Mouse (Mus musculus) ES-E14 (cell line): ENCODE data around the gene Ctsc.

Experiments used
- CHD2 ChIP-seq: IDR thresholded peaks from 2 replicates; pipeline ENCODE4 v1.6.1; 2014; ENCODE audit warnings: mild to moderate bottlenecking, low read depth, low read length, inconsistent platforms
- HCFC1 ChIP-seq: IDR thresholded peaks from 2 replicates; pipeline ENCODE4 v1.6.1; 2012; ENCODE audit warnings: low read length, inconsistent platforms, borderline replicate concordance; ENCODE audit not compliant: insufficient read depth
- MAFK ChIP-seq: IDR thresholded peaks from 2 replicates; pipeline ENCODE4 v1.6.1; 2014; ENCODE audit warnings: mild to moderate bottlenecking, low read depth, low read length, inconsistent platforms; ENCODE audit not compliant: insufficient read depth
- ZC3H11A ChIP-seq: IDR thresholded peaks from 2 replicates; pipeline ENCODE4 v1.6.1; 2012; ENCODE audit warnings: low read depth, mild to moderate bottlenecking, inconsistent platforms, low read length, borderline replicate concordance
- ZNF384 ChIP-seq: IDR thresholded peaks from 2 replicates; pipeline ENCODE4 v1.6.1; 2012; ENCODE audit warnings: low read depth, low read length, inconsistent platforms

DNA sequence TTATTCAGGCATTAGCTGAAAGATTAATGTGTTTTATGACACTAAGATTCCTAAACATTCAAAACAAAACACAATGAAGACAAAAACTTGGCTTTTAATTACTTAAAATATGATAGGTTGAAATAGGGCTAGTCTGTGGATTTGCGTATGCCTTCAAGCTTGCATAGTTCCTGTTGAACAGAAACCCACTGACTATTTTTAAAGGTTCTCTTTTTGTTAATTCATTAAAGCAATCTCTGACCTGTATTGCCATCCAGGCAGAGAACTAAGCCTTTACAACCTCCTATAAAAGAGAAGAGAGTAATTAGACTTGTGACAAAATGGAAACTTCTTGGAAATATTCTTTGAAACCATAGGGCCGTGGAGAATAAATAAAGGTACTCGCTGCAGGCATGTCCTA, 7.4 kb downstream of the Ctsc start:
- TF ChIP-seq ZC3H11A (no peak), HCFC1 (no peak), MAFK (no peak), ZNF384 (no peak), CHD2 (no peak)
